Mouse (Mus musculus) heart, postnatal 0 days (tissue): ENCODE measurements around the gene Angel2. TPM values are rescaled to one million over a fixed set of nuclear protein-coding genes. Genes with fewer than 3 reads are reported as not detected.

Experiments used
- ATAC-seq: fragments of 200-750 bp; cut with Nextera tagmentation; 2 replicates; pipeline ENCODE4 v1.8.0; 2017; ENCODE audit warnings: low read depth, moderate number of reproducible peaks, moderate library complexity; ENCODE audit not compliant: insufficient read depth
- DNase-seq: peaks from one replicate; pipeline ENCODE4 v3.0.0-alpha.2; 2016; ENCODE audit warnings: low spot score
- H3K27ac ChIP-seq: fragments of 300-500 bp; sonication (generic); 2 replicates; pipeline ENCODE4 v1.5.1; 2014; ENCODE audit warnings: low read depth, mild to moderate bottlenecking
- H3K27me3 ChIP-seq: fragments of 300-500 bp; sonication (generic); 2 replicates; pipeline ENCODE4 v1.6.1; 2014; ENCODE audit warnings: low read length, mixed read lengths; ENCODE audit not compliant: control insufficient read depth, insufficient read depth
- H3K36me3 ChIP-seq: fragments of 300-500 bp; sonication (generic); replicated peaks from 2 replicates; pipeline ENCODE4 v1.6.1; 2014; ENCODE audit warnings: low read length, mixed read lengths; ENCODE audit not compliant: control insufficient read depth, insufficient read depth
- H3K4me1 ChIP-seq: fragments of 300-500 bp; sonication (generic); 2 replicates; pipeline ENCODE4 v1.6.1; 2014; ENCODE audit warnings: antibody characterized with exemption; ENCODE audit not compliant: control insufficient read depth, insufficient read depth
- H3K4me2 ChIP-seq: fragments of 300-500 bp; sonication (generic); 2 replicates; pipeline ENCODE4 v1.6.1; 2014; ENCODE audit warnings: low read depth, mild to moderate bottlenecking, low read length, moderate library complexity
- H3K4me3 ChIP-seq: fragments of 300-500 bp; sonication (generic); 2 replicates; pipeline ENCODE4 v1.5.1; 2014; ENCODE audit warnings: low read depth, low read length
- H3K9ac ChIP-seq: fragments of 300-500 bp; sonication (generic); replicated peaks from 2 replicates; pipeline ENCODE4 v1.6.1; 2014; ENCODE audit warnings: low read depth, low read length, mixed read lengths
- H3K9me3 ChIP-seq: fragments of 300-500 bp; sonication (generic); replicated peaks from 2 replicates; pipeline ENCODE4 v1.6.1; 2016; ENCODE audit warnings: low read length; ENCODE audit not compliant: control insufficient read depth
- CTCF ChIP-seq: IDR thresholded peaks from 2 replicates; pipeline ENCODE4 v1.5.1; 2016; ENCODE audit warnings: antibody characterized with exemption, control low read depth, low read depth
- EP300 ChIP-seq: IDR thresholded peaks from 2 replicates; pipeline ENCODE4 v1.6.1; 2016; ENCODE audit warnings: antibody characterized with exemption, low read depth
- WGBS: fragments of 180-500 bp; shearing (Covaris S2); extraction: QIAGEN DNeasy Blood & Tissue Kit; methylation state at CpG from one replicate; pipeline ENCODE4 v1.1.7; 2014; 5-methylcytosine and 5-hydroxymethylcytosine counted together
- polyA plus RNA-seq: library from polyadenylated mRNA; unstranded; fragments of >200 nt; fragmentation: Nextera tagmentation; extraction: Ambion mirVana; gene quantifications from 2 replicates; pipeline ENCODE4 v1.2.1, GENCODE M21; 2015
- total RNA-seq: library from RNA; depleted of rRNA; stranded (reverse); fragments of >200 nt; gene quantifications from 2 replicates; pipeline ENCODE4 v1.2.3, GENCODE M21; 2014; ENCODE audit warnings: low replicate concordance

Angel2 gene
- total and polyA plus RNA-seq, 2 experiments from 2014 or later = 23.8 to 25.1 TPM

DNA sequence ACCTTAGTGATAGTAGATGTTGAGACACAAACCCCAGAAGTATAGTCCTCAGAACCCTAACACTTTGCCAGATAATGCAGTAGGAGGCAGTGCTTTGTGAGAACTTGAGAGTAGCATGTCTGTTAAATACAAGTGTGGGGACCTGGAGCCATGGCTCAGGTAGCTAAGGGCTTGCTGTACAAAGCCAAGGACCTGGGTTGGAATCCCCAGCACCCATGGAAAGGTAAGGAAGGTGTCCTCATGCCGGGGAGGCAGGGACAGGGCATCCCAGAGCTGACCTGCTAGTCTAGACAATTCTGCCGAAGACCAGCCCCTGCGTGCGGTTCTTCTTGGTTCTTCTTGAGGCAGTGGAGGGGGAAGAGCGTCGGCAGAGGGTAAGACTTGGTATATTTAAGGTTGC, 5.3 kb downstream of the Angel2 start:
- WGBS = 84% methylated on average over 6 of the region's 6 CpGs
- Histone ChIP-seq H3K27ac (no peak overlapping the region), H3K36me3 (peaks cover 24% of the 10 kb centered on the region), H3K4me3 (no peak overlapping the region), H3K4me2 (no peak overlapping the region), H3K27me3 (no peaks in the 10 kb centered on the region), H3K9me3 (no peaks in the 10 kb centered on the region), H3K9ac (no peak overlapping the region), H3K4me1 (peaks cover 14% of the 10 kb centered on the region)
- no peak for TF ChIP-seq EP300
- TF ChIP-seq CTCF = no peak
- DNase-seq (no peak), ATAC-seq (no peak)

DNA sequence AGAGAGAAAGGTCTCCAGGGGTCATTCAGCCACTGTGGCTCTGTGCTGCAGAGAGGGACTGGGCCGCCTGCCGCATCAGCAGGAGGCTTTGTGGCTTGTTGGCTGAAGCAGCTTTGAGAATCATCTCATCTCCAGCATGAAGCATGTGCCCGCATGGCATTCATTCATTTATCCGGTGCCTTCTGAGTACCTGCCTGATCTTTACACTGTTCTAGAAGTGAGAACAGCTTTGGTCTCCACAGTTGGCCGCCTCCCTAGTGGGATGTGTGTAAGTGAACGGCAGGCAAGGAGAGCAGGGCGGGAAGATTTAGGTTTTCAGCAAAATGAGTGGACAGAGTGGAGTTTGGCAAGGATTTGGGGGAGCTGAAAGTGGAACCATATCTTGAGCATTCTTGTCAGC, 14.9 kb downstream of the Angel2 start:
- H3K36me3 ChIP-seq = peaks cover 83% of the 10 kb centered on the region
- TF ChIP-seq EP300 (no peak), CTCF (no peak)
- H3K9ac ChIP-seq = no peak overlapping the region
- no peaks in the 10 kb centered on the region for H3K4me1 ChIP-seq
- 90% methylated on average over 7 of the region's 7 CpGs for WGBS
- DNase-seq (no peak), ATAC-seq (no peak)
- no peaks in the 10 kb centered on the region for H3K9me3 ChIP-seq
- no peak overlapping the region for H3K4me2 ChIP-seq
- no peak overlapping the region for H3K4me3 ChIP-seq
- H3K27ac ChIP-seq = no peak overlapping the region
- H3K27me3 ChIP-seq = no peaks in the 10 kb centered on the region

DNA sequence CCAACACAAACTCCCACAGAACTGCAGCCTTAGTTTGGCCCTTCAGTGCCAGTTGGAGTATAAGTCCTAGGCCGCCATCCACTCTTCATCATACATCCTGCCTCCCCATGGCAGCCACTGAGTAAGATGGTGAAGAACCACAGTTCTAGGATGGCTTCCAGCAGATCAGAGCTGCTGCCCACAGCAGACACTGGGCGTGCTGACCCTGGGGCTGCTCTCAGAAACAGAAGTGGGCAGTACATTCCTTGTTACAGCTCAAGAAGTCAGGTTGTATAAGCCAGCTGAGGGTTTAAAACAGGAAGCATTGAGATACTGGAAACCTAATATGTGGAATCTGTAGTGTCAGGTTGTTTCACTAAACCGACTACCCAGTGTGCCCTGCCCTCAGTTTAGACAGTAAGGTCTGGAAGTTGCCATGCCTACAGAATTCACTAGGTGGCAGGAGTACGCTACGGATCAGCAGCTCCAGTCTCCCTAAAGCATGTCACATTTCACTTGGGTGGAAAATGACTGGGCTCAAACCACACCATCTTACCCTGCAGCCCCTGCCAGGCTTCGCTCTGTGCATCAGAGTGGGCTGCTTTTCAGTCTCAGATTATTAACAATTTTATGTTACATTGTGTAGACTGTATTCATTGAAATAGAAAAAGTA, 19.3 kb downstream of the Angel2 start:
- Histone ChIP-seq H3K27me3 (no peaks in the 10 kb centered on the region), H3K9ac (no peak overlapping the region), H3K36me3 (peaks cover 89% of the 10 kb centered on the region), H3K9me3 (no peaks in the 10 kb centered on the region), H3K4me3 (no peak overlapping the region), H3K4me2 (no peak overlapping the region), H3K4me1 (no peaks in the 10 kb centered on the region), H3K27ac (no peak overlapping the region)
- ATAC-seq (peak; percentile 91), DNase-seq (peak; percentile 78)
- TF ChIP-seq EP300 = no peak
- TF ChIP-seq CTCF = peak; percentile 95
- WGBS = 44% methylated on average over 6 of the region's 6 CpGs

DNA sequence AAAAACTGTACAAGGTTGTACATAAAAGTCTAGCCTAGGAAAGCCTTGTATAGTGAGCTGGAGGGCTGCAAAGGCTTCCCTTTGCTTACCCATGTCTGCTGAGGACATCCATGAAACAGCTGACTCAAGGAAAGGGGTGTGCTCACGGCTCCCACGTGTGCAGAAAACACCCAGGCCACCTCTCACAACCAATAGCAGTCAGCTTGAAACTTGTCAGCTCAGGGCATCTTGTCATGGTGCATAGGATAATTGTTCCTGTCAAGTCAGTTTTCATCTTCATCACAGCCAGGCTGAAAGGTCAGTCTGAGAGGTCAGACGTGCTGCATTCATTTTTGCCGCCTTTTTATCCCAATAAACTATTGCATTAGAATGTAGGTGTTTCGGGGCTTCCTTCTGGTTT, 23.1 kb downstream of the Angel2 start:
- 80% methylated on average over 5 of the region's 5 CpGs for WGBS
- Histone ChIP-seq H3K27me3 (no peaks in the 10 kb centered on the region), H3K36me3 (peaks cover 61% of the 10 kb centered on the region), H3K4me3 (no peak overlapping the region), H3K9ac (no peak overlapping the region), H3K27ac (no peak overlapping the region), H3K9me3 (no peaks in the 10 kb centered on the region), H3K4me1 (peaks cover 9% of the 10 kb centered on the region), H3K4me2 (no peak overlapping the region)
- ATAC-seq (no peak), DNase-seq (no peak)
- TF ChIP-seq CTCF (no peak), EP300 (no peak)

DNA sequence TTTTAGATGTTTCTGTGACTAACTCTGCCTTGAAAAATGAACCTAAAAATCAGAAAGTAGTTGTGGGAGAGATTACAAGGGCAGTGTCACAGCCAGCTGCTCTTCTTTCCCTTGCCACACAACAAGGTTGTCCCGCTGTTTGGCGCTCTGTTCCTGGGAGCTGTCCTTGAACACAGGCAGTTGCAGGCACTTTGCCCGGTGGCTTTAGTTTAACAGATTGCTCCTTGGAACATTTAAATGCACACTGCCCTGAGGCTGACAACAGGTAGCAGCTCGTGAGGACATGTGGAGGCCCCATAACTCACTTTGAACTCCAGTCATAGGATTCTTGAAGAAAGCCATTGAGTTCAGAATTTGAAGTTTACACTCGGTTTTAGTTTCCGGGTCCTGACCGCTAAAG, 23.5 kb downstream of the Angel2 start:
- Histone ChIP-seq H3K27me3 (no peaks in the 10 kb centered on the region), H3K4me3 (no peak overlapping the region), H3K9ac (no peak overlapping the region), H3K9me3 (no peaks in the 10 kb centered on the region), H3K4me2 (no peak overlapping the region), H3K4me1 (peaks cover 11% of the 10 kb centered on the region), H3K36me3 (peaks cover 56% of the 10 kb centered on the region), H3K27ac (no peak overlapping the region)
- 84% methylated on average over 7 of the region's 7 CpGs for WGBS
- DNase-seq (no peak), ATAC-seq (no peak)
- TF ChIP-seq CTCF = no peak
- TF ChIP-seq EP300 = no peak

DNA sequence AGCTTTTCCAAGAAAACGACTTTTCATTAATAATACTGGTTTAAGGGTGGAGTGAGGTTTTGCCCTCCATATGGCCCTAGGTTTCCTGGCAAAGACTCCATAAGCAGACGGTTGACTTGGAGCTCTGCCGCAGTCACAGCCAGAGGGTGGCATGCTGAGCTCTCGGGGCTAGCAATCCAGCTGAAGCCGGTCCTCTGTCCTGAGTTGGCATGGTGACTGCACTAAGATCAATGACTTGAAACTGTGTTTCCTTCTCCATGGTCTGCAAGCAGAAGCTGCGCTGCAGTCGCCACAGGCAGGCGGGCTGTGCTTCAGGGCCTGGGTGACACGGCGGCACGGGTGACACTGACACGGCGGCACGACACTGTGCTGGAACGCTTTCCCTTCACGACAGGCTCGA, 23.9 kb downstream of the Angel2 start:
- Histone ChIP-seq H3K36me3 (peaks cover 52% of the 10 kb centered on the region), H3K27ac (no peak overlapping the region), H3K4me2 (no peak overlapping the region), H3K4me1 (peaks cover 16% of the 10 kb centered on the region), H3K27me3 (no peaks in the 10 kb centered on the region), H3K9me3 (no peaks in the 10 kb centered on the region), H3K9ac (no peak overlapping the region), H3K4me3 (no peak overlapping the region)
- TF ChIP-seq EP300 (no peak), CTCF (no peak)
- WGBS = 82% methylated on average over 17 of the region's 17 CpGs
- ATAC-seq = no peak
- no peak for DNase-seq
